Mouse (Mus musculus): ENCODE data around the gene Pdzrn4.

GRCm38 (mm10) chr15:92612386-92612785 lies 215.7 kb downstream of the Pdzrn4 start:
- TF ChIP-seq CTCF (IDR thresholded peaks at IDR 0.05; ENCODE audit: extremely low read depth, insufficient read length, insufficient replicate concordance, low read depth, low read length) = no peak
- no peak for TF ChIP-seq POLR2A (IDR thresholded peaks at IDR 0.05; ENCODE audit: low read depth, low read length)

All from small intestine, adult 2 months (tissue).